Mouse (Mus musculus) embryonic facial prominence, embryonic 14.5 days (tissue): ENCODE results near the gene Unc119b. TPM values are rescaled to one million over a fixed set of nuclear protein-coding genes. Genes with fewer than 3 reads are reported as not detected.
"Not testable (repeated sequence)": the region's sequence is repeated elsewhere in the genome, so short reads cannot be mapped to it uniquely, and the experiment has no call there.

ENCODE experiments used
- ATAC-seq: fragments of 200-750 bp; cut with Nextera tagmentation; 2 replicates; pipeline ENCODE4 v1.8.0; 2017; ENCODE audit warnings: low read depth, moderate number of reproducible peaks, moderate TSS enrichment
- DNase-seq: peaks from one replicate; pipeline ENCODE4 v3.0.0-alpha.2; 2015; ENCODE audit warnings: low spot score
- H3K27ac ChIP-seq: fragments of 300-500 bp; sonication (generic); replicated peaks from 2 replicates; pipeline ENCODE4 v1.5.1; 2014; ENCODE audit warnings: low read depth, mild to moderate bottlenecking, low read length, moderate library complexity
- H3K27me3 ChIP-seq: fragments of 300-500 bp; sonication (generic); replicated peaks from 2 replicates; pipeline ENCODE4 v1.6.1; 2014; ENCODE audit warnings: low read length; ENCODE audit not compliant: control insufficient read depth, insufficient read depth
- H3K36me3 ChIP-seq: fragments of 300-500 bp; sonication (generic); 2 replicates; pipeline ENCODE4 v1.6.1; 2014; ENCODE audit warnings: low read length, mixed read lengths; ENCODE audit not compliant: control insufficient read depth, insufficient read depth
- H3K4me1 ChIP-seq: fragments of 300-500 bp; sonication (generic); 2 replicates; pipeline ENCODE4 v1.6.1; 2014; ENCODE audit warnings: antibody characterized with exemption, low read length; ENCODE audit not compliant: control insufficient read depth, insufficient read depth
- H3K4me2 ChIP-seq: fragments of 300-500 bp; sonication (generic); 2 replicates; pipeline ENCODE4 v1.6.1; 2014; ENCODE audit warnings: low read depth, mild to moderate bottlenecking, low read length, moderate library complexity, mixed read lengths
- H3K4me3 ChIP-seq: fragments of 300-500 bp; sonication (generic); 2 replicates; pipeline ENCODE4 v1.5.1; 2014; ENCODE audit warnings: low read depth, mild to moderate bottlenecking, low read length
- H3K9ac ChIP-seq: fragments of 300-500 bp; sonication (generic); 2 replicates; pipeline ENCODE4 v1.6.1; 2014; ENCODE audit warnings: low read depth, mild to moderate bottlenecking, low read length, moderate library complexity, mixed read lengths
- H3K9me3 ChIP-seq: fragments of 300-500 bp; sonication (generic); 2 replicates; pipeline ENCODE4 v1.6.1; 2016; ENCODE audit warnings: low read length; ENCODE audit not compliant: control insufficient read depth
- WGBS: fragments of 180-500 bp; shearing (Covaris S2); extraction: QIAGEN DNeasy Blood & Tissue Kit; methylation state at CpG from one replicate; pipeline ENCODE4 v1.1.7; 2014; 5-methylcytosine and 5-hydroxymethylcytosine counted together
- polyA plus RNA-seq: library from polyadenylated mRNA; unstranded; fragments of >200 nt; fragmentation: Nextera tagmentation; extraction: Ambion mirVana; gene quantifications from 2 replicates; pipeline ENCODE4 v1.2.1, GENCODE M21; 2014

Unc119b gene
- polyA plus RNA-seq, 1 experiment from 2014 or later, result 32.2 TPM

GRCm38 (mm10) chr5:115168641-115169415 lies 34.1 kb upstream of the Unc119b start:
- H3K36me3 ChIP-seq, result no peaks in the 10 kb centered on the region
- no peak for DNase-seq
- H3K9ac ChIP-seq, result peak overlapping the region; percentile 30; the same call in 1 of the 2 replicates
- WGBS, result 32% methylated on average over 22 of the region's 27 CpGs
- H3K4me2 ChIP-seq, result peak overlapping the region; percentile 15; the same call in 1 of the 2 replicates
- no peaks in the 10 kb centered on the region for H3K9me3 ChIP-seq
- no peak overlapping the region for H3K27ac ChIP-seq
- H3K4me3 ChIP-seq, result no peak overlapping the region
- no peaks in the 10 kb centered on the region for H3K27me3 ChIP-seq
- ATAC-seq, result peak; percentile 42; the same call in 1 of the 2 replicates
- peaks cover 4% of the 10 kb centered on the region; the same call in 1 of the 2 replicates for H3K4me1 ChIP-seq

- Histone ChIP-seq H3K27ac (no peak overlapping the region), H3K9me3 (no peaks in the 10 kb centered on the region), H3K9ac (no peak overlapping the region), H3K27me3 (no peaks in the 10 kb centered on the region), H3K36me3 (no peaks in the 10 kb centered on the region), H3K4me1 (peaks cover 4% of the 10 kb centered on the region; the same call in 1 of the 2 replicates), H3K4me3 (no peak overlapping the region), H3K4me2 (no peak overlapping the region)
- ATAC-seq (no peak), DNase-seq (no peak)
- WGBS, result 56% methylated on average over 6 of the region's 6 CpGs
Observed at GRCm38 (mm10) chr5:115167396-115167795, 32.6 kb upstream of the Unc119b start.

- ATAC-seq (no peak), DNase-seq (no peak)
- Histone ChIP-seq H3K9ac (no peak overlapping the region), H3K36me3 (no peaks in the 10 kb centered on the region), H3K9me3 (no peaks in the 10 kb centered on the region), H3K27me3 (no peaks in the 10 kb centered on the region), H3K27ac (no peak overlapping the region), H3K4me3 (no peak overlapping the region), H3K4me2 (no peak overlapping the region), H3K4me1 (peaks cover 4% of the 10 kb centered on the region; the same call in 1 of the 2 replicates)
- WGBS, result 75% methylated on average over 7 of the region's 7 CpGs
Observed at GRCm38 (mm10) chr5:115166815-115167194, 32.0 kb upstream of the Unc119b start.

GRCm38 (mm10) chr5:115165895-115166814 lies 31.4 kb upstream of the Unc119b start:
- Histone ChIP-seq H3K9ac (no peak overlapping the region), H3K36me3 (no peaks in the 10 kb centered on the region), H3K27ac (no peak overlapping the region), H3K4me1 (peaks cover 4% of the 10 kb centered on the region; the same call in 1 of the 2 replicates), H3K4me3 (no peak overlapping the region), H3K9me3 (no peaks in the 10 kb centered on the region), H3K4me2 (no peak overlapping the region), H3K27me3 (no peaks in the 10 kb centered on the region)
- ATAC-seq (peak; percentile 58; the same call in 1 of the 2 replicates), DNase-seq (peak; percentile 46)
- WGBS, result 48% methylated on average over 11 of the region's 11 CpGs

- DNase-seq (no peak), ATAC-seq (no peak)
- H3K27me3 ChIP-seq, result no peaks in the 10 kb centered on the region
- H3K9me3 ChIP-seq, result no peaks in the 10 kb centered on the region
- H3K9ac ChIP-seq, result no peak overlapping the region
- H3K36me3 ChIP-seq, result no peaks in the 10 kb centered on the region
- WGBS, result 64% methylated on average over 9 of the region's 9 CpGs
- H3K27ac ChIP-seq, result no peak overlapping the region
- no peak overlapping the region for H3K4me2 ChIP-seq
- no peak overlapping the region for H3K4me3 ChIP-seq
- peaks cover 4% of the 10 kb centered on the region; the same call in 1 of the 2 replicates for H3K4me1 ChIP-seq
Observed at GRCm38 (mm10) chr5:115165351-115165750, 30.6 kb upstream of the Unc119b start.

- not testable (repeated sequence) for H3K9ac ChIP-seq, H3K9me3 ChIP-seq, H3K4me1 ChIP-seq, H3K4me2 ChIP-seq, H3K36me3 ChIP-seq, ATAC-seq, DNase-seq, H3K27me3 ChIP-seq, H3K4me3 ChIP-seq, H3K27ac ChIP-seq
- 82% methylated on average over 4 of the region's 4 CpGs for WGBS
Observed at GRCm38 (mm10) chr5:115164446-115164845, 29.7 kb upstream of the Unc119b start.

- H3K9ac ChIP-seq, result 0 out of 2 replicates have a peak overlapping the region, but pooled peaks have one; percentile 40
- no peak overlapping the region; the same call in 1 of the 2 replicates for H3K4me3 ChIP-seq
- H3K27me3 ChIP-seq, result no peaks in the 10 kb centered on the region
- H3K36me3 ChIP-seq, result no peaks in the 10 kb centered on the region
- DNase-seq, result peak; percentile 45
- no peak overlapping the region for H3K27ac ChIP-seq
- no peaks in the 10 kb centered on the region for H3K9me3 ChIP-seq
- H3K4me1 ChIP-seq, result no peaks in the 10 kb centered on the region
- WGBS, result 44% methylated on average over 8 of the region's 8 CpGs
- ATAC-seq, result no peak
- peak overlapping the region; percentile 33; the same call in 1 of the 2 replicates for H3K4me2 ChIP-seq
Observed at GRCm38 (mm10) chr5:115163563-115163962, 28.8 kb upstream of the Unc119b start.

GRCm38 (mm10) chr5:115161940-115162279 lies 27.1 kb upstream of the Unc119b start:
- H3K4me2 ChIP-seq, ATAC-seq, H3K4me3 ChIP-seq: not testable (repeated sequence)

More at GRCm38 (mm10) chr5:115161940-115162279, 27.1 kb upstream of the Unc119b start:
- not testable (repeated sequence) for H3K27ac ChIP-seq, H3K36me3 ChIP-seq, H3K9me3 ChIP-seq, DNase-seq, H3K4me1 ChIP-seq, H3K27me3 ChIP-seq, H3K9ac ChIP-seq
- 100% methylated on average over 1 of the region's 1 CpGs for WGBS
